Mouse (Mus musculus) embryonic stem cell, embryonic (primary cell): ENCODE measurements around the gene Mertk.

Experiments used
- CTCF ChIA-PET, 4 experiments: fragments of 300-600 bp in 2 of 4; fragments of 350-600 bp in 2 of 4; sonication (Branson Sonifier 250); formaldehyde crosslinking; loops; one replicate each; lab custom pipeline; 2022; ENCODE audit warnings: inconsistent platforms in 2 of 4; lab: Charles Lee
- POLR2A ChIA-PET, 4 experiments: fragments of 300-600 bp in 2 of 4; fragments of 350-600 bp in 2 of 4; sonication (Branson Sonifier 250); formaldehyde crosslinking; loops; one replicate each; lab custom pipeline; 2022; ENCODE audit warnings: antibody characterized with exemption in 4 of 4, inconsistent platforms in 1 of 4; lab: Charles Lee

Gene Mertk

DNA sequence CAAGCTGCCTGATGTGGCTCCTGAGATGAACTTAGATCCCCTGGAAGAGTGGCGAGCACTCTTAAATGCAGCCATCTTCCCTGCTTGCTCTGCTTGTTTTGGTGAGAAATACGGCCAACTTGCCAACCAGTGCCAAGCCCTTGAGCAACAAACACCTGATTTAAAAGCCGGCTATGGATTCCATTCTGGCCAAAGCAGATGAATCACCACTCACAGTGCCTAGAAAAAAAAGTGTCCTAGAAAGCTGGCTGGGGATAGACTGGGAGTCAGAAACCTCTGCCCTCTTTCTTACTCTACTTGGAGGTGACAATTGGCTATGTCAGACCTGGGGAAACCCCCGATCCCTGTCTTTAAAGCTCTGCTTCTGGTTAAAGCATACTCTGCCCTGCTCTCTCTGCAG lies 39.0 kb downstream of the Mertk start:
- POLR2A ChIA-PET, result interaction anchor here in 1 of 4 experiments (1.6 kb wide), 1 partner anchor 8 kb away, joined by 3 read pairs; no protein-coding TSS in a partner anchor
- CTCF ChIA-PET, result no interaction called here

DNA sequence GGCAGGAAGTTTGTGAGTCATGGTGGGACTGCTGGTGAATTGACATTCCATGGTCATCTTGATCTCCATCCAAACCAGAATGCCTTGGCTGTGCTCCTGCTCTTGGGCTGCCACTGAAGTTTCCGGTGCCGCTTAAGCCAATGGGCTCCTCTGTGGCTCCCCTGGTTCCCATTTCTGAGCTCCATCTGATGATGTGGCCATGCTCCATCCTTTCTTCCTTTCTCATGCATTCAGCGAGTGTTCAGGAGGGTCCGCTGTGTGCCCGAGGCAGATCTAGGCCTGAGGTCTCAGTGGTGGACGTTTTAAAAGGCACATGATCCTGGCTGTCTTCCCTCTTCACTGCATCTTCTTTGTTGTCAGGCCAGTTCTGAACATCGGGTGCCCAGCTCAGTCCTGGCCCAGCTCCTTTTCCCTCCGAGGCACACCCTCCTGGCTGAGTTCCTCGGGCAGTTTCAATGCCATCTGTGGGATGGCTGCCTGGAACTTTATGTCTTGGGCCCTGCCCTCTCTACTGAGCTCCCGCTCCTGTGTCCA lies 40.0 kb downstream of the Mertk start:
- ChIA-PET POLR2A (interaction anchor here in 1 of 4 experiments (1.6 kb wide), 1 partner anchor 9 kb away, joined by 3 read pairs; no protein-coding TSS in a partner anchor), CTCF (no interaction called here)

DNA sequence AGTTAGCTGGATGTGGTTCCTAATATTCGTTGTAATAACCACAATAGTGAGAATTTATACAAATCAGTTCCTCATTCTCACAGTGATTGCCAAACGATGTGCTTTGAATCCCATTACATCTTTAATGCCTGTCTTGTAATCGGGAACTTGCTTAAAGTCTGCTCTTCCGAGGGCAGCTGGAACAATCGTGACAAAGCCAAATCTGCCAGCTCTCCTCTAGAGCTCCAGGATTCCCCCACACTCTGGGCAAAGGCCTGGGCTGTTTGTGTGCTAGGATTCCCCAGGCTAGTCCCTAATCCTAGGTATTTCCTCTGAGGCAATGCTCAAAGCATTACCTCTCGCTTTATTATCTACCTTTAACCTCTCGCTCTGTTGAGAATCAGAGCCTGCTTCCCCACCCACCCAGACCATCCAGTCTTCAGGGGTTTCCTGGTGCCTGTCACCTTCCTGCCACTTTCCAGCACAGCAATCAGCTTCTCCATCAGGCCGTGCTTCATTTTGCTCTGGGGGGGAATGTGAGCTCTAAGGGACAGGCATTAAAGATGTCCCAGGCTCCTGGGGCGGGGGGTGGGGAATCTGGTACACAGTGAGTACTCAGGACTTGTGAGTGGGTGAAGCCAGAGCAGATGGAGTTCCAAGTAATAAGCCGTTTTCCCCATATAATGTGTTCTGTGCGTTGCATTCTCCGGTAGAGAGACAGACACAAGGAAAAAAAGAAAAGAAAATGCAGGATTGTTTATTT lies 47.3 kb downstream of the Mertk start:
- CTCF ChIA-PET, result interaction anchor here in 2 of 4 experiments (0.6 kb wide), 3 partner anchors 20 to 267 kb away, joined by 3 read pairs; no protein-coding TSS in a partner anchor
- POLR2A ChIA-PET, result interaction anchor here in 3 of 4 experiments (0.6 to 2.6 kb wide), 7 partner anchors 16 to 383 kb away, joined by 3 to 9 read pairs (median 3); partner anchors contain the start of genes Tmem87b (in 2 of the 3) and Chchd5 (in 1 of the 3)

DNA sequence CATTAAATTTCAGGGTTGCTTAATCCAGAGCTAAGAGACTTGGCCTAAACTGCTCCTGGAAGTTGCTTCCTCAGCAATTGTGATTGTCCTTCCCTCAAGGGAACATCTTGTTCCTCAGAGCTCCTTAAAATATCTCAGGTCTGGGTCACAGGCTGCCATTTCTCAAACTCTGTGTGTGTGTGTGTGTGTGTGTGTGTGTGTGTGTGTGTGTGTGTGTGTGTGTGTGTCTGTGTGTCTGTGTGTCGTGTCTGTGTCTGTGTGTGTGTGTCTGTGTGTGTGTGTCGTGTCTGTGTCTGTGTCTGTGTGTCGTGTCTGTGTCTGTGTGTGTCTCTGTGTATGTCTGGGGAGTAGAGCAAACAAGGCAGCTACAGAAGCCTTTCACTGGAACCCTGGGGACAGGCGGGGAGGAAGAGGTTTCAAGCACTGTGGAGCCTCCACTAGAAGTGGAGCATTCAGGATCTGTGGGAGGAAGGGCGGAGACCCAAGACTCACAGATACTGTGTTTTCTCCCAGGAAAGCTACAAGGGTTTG lies 47.9 kb downstream of the Mertk start:
- POLR2A ChIA-PET, result interaction anchor here in 2 of 4 experiments (0.6 to 2.6 kb wide), 7 partner anchors 16 to 383 kb away, joined by 3 to 9 read pairs (median 4); partner anchors contain the start of genes Tmem87b (in 2 of the 2) and Chchd5 (in 1 of the 2)
- CTCF ChIA-PET, result interaction anchor here in 3 of 4 experiments (0.6 to 0.7 kb wide), 4 partner anchors 18 to 1448 kb away, joined by 3 to 6 read pairs (median 3); no protein-coding TSS in a partner anchor

DNA sequence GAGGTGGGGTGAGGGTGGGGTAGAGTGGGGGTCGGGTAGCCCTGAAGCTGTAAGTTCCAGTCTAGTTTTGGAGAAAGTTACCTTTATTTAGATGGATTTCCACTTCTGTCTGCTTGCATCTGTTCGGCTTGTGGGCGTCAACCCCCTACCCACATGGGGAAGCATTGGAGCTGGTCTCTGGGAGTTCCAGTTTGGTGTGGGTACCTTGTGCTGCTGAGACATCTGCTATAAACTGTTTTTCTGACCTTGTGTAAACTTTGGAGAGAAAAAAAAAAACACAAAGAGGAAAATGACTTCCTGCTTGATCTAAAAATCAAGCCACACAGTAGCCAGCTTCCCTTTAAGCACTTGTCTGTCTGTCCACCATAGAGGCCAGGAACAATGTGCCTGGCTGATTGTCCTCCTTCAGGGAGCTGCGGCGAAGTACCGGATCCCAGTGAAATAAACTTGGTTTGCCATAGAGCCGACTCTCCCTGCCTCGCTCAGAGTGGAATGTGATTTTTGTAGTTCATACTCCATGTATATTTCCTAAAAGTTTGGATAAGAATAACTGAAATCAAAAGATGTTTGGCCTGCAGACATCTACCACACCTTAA lies 48.8 kb downstream of the Mertk start:
- ChIA-PET POLR2A (interaction anchor here in 3 of 4 experiments (0.7 to 2.6 kb wide), 3 partner anchors 70 to 314 kb away, joined by 3 to 9 read pairs (median 7); partner anchors contain the start of gene Tmem87b (in 2 of the 3)), CTCF (interaction anchor here in 3 of 4 experiments (0.6 to 0.7 kb wide), 3 partner anchors 19 to 1449 kb away, joined by 3 to 6 read pairs (median 3); no protein-coding TSS in a partner anchor)

DNA sequence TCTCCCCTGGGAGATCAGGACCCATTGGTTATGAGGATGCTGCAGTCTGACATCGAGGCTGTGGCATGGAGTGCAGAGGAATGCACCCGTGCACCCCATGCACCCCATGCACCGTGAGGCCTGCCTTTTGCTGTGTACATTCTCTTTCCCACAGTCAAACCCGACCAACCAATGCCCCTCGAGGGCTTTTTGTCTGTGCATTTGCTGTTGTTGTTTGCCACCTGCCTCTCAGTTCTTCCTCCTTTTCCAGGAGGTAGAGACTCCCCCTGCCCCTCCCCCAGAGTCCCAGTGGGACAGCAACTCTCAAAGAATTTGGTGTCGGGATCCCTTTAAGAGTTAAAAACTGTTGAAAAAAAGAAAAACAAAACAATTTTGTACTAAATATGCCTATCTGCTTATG lies 49.4 kb downstream of the Mertk start:
- CTCF ChIA-PET, result no interaction called here
- POLR2A ChIA-PET, result interaction anchor here in 2 of 4 experiments (0.7 to 2.6 kb wide), 2 partner anchors 70 to 313 kb away, joined by 3 to 9 read pairs; partner anchors contain the start of gene Tmem87b (in 1 of the 2)

DNA sequence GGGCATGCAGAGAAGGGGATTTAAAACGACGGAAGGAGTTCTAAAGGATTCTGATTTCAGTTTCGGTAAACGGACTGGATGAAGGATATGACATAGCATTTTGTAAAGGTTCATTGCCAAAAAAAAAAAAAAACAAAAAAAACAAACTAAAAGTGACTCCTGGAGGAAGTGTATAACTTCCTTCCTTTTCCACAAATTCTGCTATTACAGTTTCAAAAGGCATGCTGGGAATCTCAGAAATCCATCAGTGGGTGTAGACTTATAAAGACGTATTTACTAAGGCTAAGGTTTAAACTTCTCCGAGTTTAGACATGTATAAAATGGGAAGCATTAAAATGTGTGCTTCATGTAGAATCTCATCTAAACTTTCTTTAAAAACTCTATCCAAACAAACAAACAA lies 52.3 kb downstream of the Mertk start:
- ChIA-PET POLR2A (interaction anchor here in 1 of 4 experiments (0.7 kb wide), 1 partner anchor 15 kb away, joined by 6 read pairs; no protein-coding TSS in a partner anchor), CTCF (no interaction called here)

DNA sequence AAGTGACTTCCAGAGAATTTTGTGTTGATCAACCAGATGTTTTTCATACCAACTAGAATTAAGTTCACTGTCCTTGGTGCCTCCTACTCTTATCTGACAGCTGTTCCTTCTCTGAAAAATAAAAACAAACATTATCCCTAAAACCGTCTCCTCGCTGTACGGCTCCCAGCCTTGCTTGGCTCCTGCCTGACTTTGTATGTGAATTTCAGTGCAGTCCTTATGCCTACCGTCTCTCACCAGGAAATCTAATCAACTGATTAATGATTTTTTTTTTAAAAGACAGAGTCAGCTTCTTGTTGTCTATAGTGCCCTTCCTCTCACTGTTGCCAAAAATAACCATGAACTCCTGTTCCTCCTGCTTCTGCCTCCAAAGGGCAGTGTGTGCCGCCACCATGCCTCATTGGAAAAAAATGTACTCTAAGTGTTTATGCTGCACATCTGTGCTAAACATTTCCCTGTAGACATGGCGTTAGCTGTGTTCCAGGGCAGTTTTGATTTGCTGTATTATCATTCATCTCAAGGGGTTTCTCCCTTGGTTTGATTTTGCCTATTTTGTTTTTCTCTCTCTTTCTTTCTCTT lies 54.6 kb downstream of the Mertk start:
- CTCF ChIA-PET, result no interaction called here
- POLR2A ChIA-PET, result interaction anchor here in 1 of 4 experiments (0.6 to 1.2 kb wide), 4 partner anchors 83 to 466 kb away, joined by 3 to 4 read pairs (median 3); no protein-coding TSS in a partner anchor

DNA sequence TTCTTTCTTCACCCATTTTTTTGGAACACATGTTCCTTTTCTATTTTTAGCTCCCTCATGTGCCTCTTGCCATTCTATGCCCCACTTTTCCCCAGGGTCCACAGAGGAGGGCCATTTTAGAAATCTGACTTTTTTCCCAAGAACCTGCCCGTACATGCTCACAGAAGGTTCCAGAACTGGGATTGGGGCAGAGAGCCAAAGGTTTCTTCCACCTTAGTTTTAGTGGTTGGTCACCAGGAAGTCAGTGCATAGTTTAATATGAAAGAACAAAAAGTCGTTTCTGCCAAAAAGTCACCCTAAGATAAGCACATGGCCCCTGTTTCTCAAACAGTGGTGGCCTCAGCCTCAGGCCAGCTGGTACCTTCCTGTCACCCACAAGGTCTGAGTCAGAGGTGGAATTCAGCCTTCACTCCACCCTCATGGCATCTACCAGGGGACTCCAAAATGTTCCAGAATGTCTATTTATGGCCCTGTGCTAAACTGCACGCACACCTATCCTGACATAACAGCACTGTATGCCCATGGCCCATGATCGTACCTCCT lies 56.5 kb downstream of the Mertk start:
- POLR2A ChIA-PET, result interaction anchor here in 1 of 4 experiments (0.6 kb wide), 1 partner anchor 673 kb away, joined by 9 read pairs; no protein-coding TSS in a partner anchor
- CTCF ChIA-PET, result no interaction called here

DNA sequence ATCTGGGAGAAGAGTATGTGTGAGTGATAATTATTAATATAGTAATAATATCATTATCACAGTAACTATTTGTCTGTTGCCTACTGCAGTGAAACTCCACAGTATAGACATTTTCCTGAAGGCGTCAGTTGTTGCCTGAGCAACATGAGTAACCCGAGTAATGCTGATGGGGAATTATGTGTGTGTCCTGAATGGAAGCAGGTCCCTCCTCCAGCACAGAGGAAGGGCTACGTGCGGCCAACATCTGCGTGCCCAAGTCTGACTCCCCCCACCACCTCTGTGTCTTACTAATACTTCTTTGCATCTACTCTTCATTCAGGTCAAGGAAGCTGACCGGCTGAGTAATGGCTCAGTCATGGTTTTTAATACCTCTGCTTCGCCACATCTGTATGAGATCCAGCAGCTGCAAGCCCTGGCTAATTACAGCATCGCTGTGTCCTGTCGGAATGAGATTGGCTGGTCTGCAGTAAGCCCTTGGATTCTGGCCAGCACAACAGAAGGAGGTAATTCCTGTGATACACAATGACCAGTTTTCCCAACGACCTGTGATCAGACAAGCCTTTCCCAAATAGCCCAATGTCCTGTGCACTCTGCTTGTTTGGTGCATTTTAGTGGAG lies 60.1 kb downstream of the Mertk start:
- POLR2A ChIA-PET, result interaction anchor here in 2 of 4 experiments (0.5 to 0.6 kb wide), 2 partner anchors 18 to 61 kb away, joined by 3 to 4 read pairs; no protein-coding TSS in a partner anchor
- CTCF ChIA-PET, result interaction anchor here in 1 of 4 experiments (0.7 kb wide), 2 partner anchors 51 to 57 kb away, joined by 3 to 4 read pairs; no protein-coding TSS in a partner anchor

DNA sequence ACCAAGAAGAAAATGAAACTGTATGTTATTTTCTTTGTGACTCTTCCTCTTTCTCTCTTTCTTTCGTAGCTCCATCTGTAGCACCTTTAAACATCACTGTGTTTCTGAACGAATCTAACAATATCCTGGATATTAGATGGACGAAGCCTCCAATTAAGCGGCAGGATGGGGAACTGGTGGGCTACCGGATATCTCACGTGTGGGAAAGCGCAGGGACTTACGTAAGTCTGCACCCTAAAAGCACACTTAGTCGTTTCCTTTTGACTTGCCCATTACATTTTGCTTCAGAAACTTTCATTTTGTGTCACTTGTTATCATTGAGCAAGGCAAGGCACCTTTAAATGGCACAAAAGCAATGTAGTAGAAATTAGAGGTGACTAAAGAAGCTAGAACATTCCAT lies 63.3 kb downstream of the Mertk start:
- ChIA-PET CTCF (no interaction called here), POLR2A (interaction anchor here in 2 of 4 experiments (0.5 to 0.6 kb wide), 2 partner anchors 16 to 480 kb away, joined by 3 to 6 read pairs; no protein-coding TSS in a partner anchor)

DNA sequence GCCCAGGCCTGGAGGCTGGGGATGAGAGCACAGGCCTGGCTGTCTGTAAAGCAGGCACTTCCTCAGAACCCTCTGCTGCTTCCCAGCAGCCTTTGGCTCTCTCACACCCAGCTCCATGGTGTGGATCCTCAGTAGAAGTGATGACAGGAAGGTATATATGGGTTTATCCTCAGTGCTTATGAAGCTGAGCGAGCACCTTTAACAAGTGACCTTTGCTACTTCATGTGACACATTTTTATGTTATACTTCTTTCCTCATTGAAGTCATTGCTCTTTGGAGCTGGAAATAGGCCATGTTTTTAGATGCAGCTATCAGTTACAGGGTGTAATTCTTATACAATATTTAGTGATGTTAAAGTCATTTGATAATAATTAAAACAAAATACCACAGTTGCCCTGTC lies 67.0 kb downstream of the Mertk start:
- POLR2A ChIA-PET, result interaction anchor here in 2 of 4 experiments (0.5 to 0.7 kb wide), 3 partner anchors 15 to 1718 kb away, joined by 3 to 6 read pairs (median 4); no protein-coding TSS in a partner anchor
- CTCF ChIA-PET, result interaction anchor here in 1 of 4 experiments (0.5 kb wide), 1 partner anchor 70 kb away, joined by 3 read pairs; no protein-coding TSS in a partner anchor

DNA sequence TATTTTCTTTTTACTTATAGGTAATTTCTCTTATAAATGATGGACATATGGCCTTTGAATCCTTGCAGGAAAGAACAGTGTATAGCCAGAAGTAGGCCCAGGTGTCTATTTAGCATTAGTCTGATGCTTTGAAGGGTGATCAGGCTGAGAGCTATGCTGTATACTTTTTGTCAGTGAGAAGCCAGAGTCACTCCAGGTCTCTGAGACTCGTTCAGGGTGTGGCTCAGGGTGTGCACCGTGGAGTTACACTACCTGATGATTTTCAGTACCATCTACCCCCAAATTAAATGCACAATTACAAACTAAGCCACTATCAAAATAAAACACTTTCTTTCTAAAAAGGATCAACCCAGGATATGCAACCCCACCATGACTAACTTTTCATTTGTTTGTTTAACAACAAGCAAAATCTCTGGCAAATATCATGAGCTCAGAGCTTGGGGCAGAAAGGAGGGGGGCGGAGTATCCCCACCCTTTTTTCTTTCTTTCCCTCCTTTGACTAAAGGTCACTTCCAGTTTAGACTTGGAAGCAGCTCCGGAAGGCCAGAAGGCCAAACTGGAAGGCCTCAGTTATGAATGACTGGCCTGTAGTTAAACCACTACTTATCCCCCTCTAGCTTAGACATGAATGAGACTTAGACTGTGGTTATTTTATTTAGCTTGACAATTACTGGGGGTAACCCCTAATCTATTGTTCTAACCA lies 69.9 kb downstream of the Mertk start:
- ChIA-PET POLR2A (interaction anchor here in 1 of 4 experiments (0.7 to 1.3 kb wide), 4 partner anchors 10 to 267 kb away, joined by 3 to 5 read pairs (median 3); no protein-coding TSS in a partner anchor), CTCF (interaction anchor here in 1 of 4 experiments (0.6 kb wide), 1 partner anchor 58 kb away, joined by 5 read pairs; no protein-coding TSS in a partner anchor)

DNA sequence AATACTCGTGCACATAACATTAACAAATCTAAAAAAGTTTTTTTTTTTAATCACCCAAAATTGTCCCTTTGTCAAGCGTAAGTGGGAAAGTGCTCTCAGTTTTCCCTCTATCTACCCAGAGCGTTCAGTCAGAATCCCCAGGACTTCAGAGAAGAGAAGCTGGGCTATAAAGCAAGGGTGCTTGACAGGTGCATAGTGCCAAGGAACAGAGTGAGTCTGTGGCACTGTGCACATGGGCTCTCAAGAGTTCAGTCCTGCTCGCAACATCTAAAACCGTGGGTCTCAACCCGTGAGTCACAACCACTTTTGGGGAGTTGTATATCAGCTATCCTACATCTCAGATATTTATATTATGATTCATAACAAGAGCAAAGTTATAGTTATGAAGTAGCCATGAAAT lies 71.8 kb downstream of the Mertk start:
- ChIA-PET POLR2A (interaction anchor here in 1 of 4 experiments (0.8 to 1.1 kb wide), 2 partner anchors 9 to 46 kb away, joined by 3 to 4 read pairs; no protein-coding TSS in a partner anchor), CTCF (no interaction called here)

DNA sequence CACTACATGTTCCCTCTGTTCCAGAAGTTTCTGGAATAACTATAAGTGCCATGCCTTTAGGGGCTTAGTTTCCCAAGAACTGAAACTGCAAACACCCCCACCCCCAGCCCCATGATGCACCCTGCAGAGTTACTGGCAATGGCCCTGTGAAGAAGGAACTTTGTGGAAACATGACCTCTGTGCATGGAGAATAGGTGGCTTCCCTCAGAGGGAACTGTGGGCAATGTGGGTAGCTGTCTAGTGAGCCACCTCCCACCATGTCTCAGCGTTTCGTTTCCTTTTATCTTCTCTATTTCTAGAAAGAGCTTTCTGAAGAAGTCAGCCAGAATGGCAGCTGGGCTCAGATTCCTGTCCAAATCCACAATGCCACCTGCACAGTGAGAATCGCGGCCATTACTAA lies 72.3 kb downstream of the Mertk start:
- CTCF ChIA-PET, result no interaction called here
- POLR2A ChIA-PET, result interaction anchor here in 2 of 4 experiments (0.6 to 1.1 kb wide), 4 partner anchors 10 to 66 kb away, joined by 3 to 4 read pairs (median 3); no protein-coding TSS in a partner anchor

DNA sequence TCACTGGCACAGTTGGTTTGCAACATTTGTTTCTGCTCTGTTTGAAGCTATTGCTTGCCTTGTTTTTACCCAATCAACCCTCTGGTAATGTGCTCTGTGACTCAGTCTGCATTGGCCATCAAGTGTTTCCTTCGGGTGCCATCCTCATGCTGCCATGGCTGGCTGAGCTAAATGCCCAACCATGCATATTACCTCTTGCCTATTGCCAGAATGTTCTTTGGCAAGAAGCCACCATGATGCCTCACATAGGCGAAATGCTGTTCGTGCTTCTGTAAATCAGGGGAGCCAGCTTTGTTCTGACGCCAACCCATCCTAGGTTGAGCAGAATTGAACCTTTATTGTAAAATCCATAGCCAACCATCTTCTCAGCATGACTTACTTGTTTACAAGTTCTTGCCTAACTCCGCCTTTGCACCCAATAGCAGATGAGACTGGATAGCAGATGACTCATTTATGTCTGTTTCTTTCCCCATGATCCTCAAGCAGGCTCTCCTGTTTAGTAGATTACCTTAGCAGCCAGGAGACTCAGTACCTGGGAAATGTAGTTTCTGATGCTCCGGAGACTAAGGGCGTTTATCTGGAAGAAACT lies 73.1 kb downstream of the Mertk start:
- POLR2A ChIA-PET, result interaction anchor here in 2 of 4 experiments (0.6 to 0.7 kb wide), 2 partner anchors 13 to 67 kb away, joined by 3 read pairs; no protein-coding TSS in a partner anchor
- CTCF ChIA-PET, result no interaction called here
